Comparison of ENCODE assay signal across 20 mouse cellular contexts in genomic region chr3:52829069-52829468, GRCm38 (mm10).
"Had no signal": no experiment of that assay in that cellular context is flagged by ENCODE, and none has a peak within 500 bp of the region (broad histone marks: within the 10 kb centered on the region; RNA-seq: fewer than 3 reads in every experiment).

No protein-coding gene starts in this region.

- H3K27ac ChIP-seq: liver, embryonic 15.5 days; lung, embryonic 15.5 days; macrophage; midbrain, embryonic 13.5 days; neural tube, embryonic 13.5 days; stomach, embryonic 15.5 days; stomach, postnatal 0 days had no signal

- H3K9ac ChIP-seq: liver, embryonic 15.5 days; liver, postnatal 0 days; lung, embryonic 15.5 days; midbrain, embryonic 13.5 days; neural tube, embryonic 13.5 days; stomach, embryonic 15.5 days had no signal

- H3K36me3 ChIP-seq: liver, embryonic 15.5 days; lung, embryonic 15.5 days; midbrain, embryonic 13.5 days; neural tube, embryonic 13.5 days; stomach, embryonic 15.5 days had no signal

- H3K4me2 ChIP-seq: liver, embryonic 15.5 days; lung, embryonic 15.5 days; midbrain, embryonic 11.5 days; midbrain, embryonic 13.5 days; neural tube, embryonic 13.5 days; stomach, embryonic 15.5 days had no signal

- H3K4me1 ChIP-seq: liver, embryonic 15.5 days; lung, embryonic 15.5 days; megakaryocyte, embryonic 14.5 days; midbrain, embryonic 13.5 days; neural tube, embryonic 13.5 days; stomach, embryonic 15.5 days had no signal

- ATAC-seq: liver, postnatal 0 days; lung, postnatal 0 days; midbrain, embryonic 13.5 days; midbrain, embryonic 16.5 days had no signal

- H3K9me3 ChIP-seq: liver, embryonic 15.5 days; lung, embryonic 15.5 days; megakaryocyte, embryonic 14.5 days; midbrain, embryonic 13.5 days; neural tube, embryonic 13.5 days; stomach, embryonic 15.5 days had no signal

- DNase-seq: liver, postnatal 0 days; lung, adult 2 months; lung, postnatal 14 days; lung, postnatal 36 days; right cerebral cortex, postnatal 14 days; thymus, adult 2 months; thymus, postnatal 25 days; thymus, postnatal 4 days had no signal

- H3K27me3 ChIP-seq: liver, embryonic 15.5 days; lung, embryonic 15.5 days; midbrain, embryonic 13.5 days; neural tube, embryonic 13.5 days; stomach, embryonic 15.5 days had no signal

- H3K4me3 ChIP-seq: liver, embryonic 15.5 days; lung, embryonic 15.5 days; megakaryocyte, embryonic 14.5 days; midbrain, embryonic 13.5 days; myocyte; neural tube, embryonic 13.5 days; stomach, embryonic 15.5 days had no signal
